Mouse (Mus musculus): Measurements from ENCODE around the gene Xrra1. TPM values are rescaled to one million over a fixed set of nuclear protein-coding genes. Genes with fewer than 3 reads are reported as not detected.

Gene Xrra1
- total RNA-seq, 2 experiments from 2014 or later = 0.97 TPM

DNA sequence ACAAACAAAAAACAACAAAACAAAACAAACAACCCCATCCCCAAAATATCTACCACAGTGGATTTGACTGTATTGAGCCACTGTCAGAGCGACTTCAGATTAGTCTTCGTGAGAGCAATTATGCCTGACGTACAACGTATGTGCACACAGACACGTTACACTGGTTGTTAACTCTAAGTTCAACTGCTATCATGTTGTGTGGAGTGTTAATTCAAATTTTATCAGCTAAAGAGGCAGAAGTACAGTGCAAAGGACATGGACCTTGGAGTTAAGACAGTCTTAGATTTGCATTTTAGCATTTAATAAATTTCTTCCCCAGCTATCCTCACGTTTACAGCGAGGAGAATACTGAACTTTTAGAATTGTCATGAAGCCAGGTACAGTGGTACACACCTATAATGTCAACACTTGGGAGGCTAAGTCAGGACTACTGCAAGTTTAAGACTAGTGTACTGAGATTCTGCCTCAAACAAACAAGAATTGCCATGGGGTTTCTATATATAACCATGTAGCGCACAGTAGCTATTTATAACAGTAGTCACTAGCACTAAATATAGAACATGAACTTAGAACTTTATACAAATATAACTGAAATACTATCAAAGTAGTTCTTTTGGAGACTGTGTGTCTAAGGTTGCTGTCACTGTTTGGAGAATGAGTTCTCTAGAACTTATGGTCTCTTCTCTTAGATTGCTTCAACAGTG lies 13.2 kb upstream of the Xrra1 start:
- intact Hi-C loops (cut with DNase I) = no loop called here

DNA sequence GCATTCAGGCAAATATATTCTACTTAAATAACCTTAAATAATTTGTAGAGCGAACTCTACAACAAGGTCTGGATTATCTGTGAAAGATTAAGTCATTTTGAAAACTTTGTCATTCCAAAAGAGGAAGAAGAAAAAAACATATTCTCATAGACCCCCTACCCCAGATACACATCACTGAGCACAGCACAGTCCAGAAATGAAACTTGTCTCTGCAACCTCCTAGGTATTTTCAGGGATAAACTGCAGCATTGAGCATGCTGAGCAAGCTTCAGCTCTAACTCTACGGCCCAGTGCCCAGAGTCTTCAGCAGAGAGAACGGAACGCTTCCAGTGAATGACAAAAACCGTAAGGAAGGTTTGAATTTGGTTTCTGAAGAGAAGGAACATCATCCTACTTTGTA lies 8.4 kb upstream of the Xrra1 start:
- no peak for DNase-seq (ENCODE audit: low spot score in 2 of 2)
- intact Hi-C loops (cut with DNase I) = no loop called here

More for the DNA sequence above, 13.2 kb upstream of the Xrra1 start:
- no peak for DNase-seq (ENCODE audit: low spot score in 2 of 2)

DNA sequence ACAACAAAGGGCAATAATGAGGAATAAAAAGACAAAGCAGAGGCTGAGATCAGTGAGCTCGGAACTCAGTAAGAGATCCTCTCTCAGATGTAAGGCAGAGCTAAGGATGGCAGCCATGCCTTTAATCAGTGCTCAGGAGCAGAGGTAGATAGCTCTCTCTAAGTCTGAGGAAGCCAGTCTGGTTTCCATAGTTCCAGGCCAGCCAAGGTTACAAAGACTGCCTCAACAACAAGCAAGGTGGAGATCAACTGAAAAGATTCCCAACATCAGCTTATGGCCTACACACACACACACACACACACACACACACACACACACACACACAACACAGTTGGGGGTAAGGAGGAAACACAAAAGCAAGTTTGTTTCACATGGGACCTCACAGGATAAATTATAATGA lies 7.8 kb upstream of the Xrra1 start:
- intact Hi-C loops (cut with DNase I) = no loop called here
- DNase-seq (ENCODE audit: low spot score in 2 of 2) = no peak

DNA sequence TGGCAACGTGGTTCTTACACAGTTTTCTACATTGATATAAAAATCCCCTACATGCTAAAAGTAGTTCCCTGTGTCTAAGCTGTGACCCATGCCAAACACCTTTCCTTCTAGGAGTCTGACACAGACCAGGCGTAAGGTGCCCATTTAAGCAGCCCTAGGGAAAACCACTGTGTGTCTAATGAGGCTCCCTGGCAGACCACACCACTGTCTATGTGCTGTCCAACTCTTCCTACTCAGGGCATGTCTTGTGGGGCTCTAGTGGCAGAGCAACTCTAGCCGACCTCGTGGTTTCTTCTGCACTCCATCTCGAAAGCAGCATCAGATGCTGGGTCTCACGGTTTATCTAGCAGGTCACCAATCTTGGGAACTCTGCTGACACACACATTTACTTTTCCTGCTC lies 7.3 kb upstream of the Xrra1 start:
- no peak for DNase-seq (ENCODE audit: low spot score in 2 of 2)
- intact Hi-C loops (cut with DNase I) = no loop called here

DNA sequence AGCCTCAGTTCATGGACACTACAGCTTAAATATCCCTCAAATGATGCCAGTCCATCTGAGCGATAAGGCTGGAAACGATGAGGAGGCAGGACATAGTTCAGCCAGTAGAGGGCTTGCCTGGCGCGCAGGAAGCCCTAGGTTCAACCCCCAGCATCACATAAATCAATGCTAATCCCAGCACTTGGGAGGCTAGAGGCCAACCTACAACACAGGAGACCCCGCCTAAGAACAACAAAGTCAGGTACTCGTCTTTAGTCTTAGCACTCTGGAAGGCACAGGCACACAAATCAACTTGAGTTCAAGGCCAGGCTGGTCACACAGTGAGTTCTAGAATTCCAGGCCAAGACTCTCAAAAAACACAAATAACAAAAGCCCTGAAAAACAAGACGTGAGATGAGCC lies 5.6 kb upstream of the Xrra1 start:
- intact Hi-C loops (cut with DNase I) = no loop called here
- DNase-seq (ENCODE audit: low spot score in 2 of 2) = no peak

DNA sequence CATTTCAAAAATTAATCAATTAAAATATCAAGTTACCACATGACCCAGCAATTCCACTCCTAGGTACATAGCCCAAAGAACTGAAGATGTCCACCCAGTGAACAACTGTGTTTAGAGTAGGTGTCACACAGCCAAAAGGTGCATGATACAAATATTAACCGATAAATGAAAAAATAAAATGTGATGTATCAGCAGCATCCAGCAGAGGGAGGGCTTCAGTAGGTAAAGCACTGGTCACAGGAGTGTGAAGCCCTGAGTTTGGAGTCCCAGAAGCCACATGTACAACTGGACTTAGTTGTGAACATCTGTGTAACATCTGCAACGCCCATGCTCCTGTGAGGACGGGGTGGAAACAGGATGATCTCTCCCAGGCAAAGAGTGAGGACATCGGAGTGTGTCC lies 4.6 kb upstream of the Xrra1 start:
- intact Hi-C loops (cut with DNase I) = no loop called here
- DNase-seq (ENCODE audit: low spot score in 2 of 2) = no peak

DNA sequence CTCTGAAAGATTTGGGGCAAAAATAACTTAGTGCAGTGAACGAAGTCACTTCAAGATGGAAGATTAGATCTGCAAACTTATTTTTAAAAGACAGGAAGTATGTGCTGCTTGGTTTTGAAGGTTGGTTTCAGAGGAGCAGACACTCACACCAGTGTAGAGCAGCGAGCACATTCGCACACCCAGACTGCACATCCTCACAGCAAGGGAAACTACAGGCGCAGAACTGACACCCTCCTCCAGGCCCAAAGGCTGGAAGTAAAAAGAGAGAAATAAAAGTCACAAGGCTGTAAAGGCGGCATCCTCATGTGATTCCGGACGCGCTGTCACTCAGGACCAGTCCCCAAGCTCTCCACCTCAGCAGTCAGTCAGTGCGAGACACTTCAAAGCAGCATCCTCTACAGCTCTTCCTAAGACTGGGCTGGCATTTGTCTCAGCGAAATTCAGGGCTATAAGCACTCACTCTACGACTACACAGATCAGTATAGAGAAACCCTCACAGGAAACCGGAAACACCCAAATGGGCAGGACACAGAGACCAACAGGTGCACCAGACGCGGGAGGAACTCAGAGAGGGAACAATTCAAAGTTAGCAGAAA lies 2.6 kb upstream of the Xrra1 start:
- intact Hi-C loops (cut with DNase I) = no loop called here
- DNase-seq (ENCODE audit: low spot score in 2 of 2) = no peak

DNA sequence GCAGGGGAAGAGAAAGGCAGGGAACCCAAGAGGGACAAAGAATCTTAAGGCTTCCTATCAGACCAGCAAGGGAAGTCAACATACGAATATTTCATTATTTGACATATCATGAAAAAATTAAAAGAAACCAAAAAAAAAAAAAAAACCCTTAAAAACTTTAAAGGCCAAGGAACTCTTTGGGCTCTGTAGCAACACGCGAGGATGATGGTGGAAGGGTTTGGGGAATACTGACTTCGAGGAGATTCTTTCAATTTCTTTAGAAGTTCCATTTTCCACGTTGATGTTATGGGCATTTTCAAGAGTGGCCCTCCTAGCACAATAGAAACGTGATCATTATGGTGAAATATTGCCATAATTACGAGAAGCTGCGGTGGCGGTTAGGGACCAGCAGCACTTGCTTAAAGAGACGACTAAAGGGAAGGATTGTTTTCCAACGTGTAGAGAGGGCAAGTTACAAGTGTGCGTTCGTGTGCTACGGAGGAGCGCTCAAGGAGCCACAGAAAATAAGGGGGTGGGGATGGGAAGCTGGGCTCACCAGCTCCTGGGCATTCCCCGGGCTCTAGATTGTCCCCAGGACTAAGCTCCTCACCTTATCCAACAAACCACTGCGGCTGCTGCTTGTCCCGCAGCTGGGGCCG lies 622 bp upstream of the Xrra1 start:
- DNase-seq (ENCODE audit: low spot score in 2 of 2) = no peak
- intact Hi-C loops (cut with DNase I) = no loop called here

DNA sequence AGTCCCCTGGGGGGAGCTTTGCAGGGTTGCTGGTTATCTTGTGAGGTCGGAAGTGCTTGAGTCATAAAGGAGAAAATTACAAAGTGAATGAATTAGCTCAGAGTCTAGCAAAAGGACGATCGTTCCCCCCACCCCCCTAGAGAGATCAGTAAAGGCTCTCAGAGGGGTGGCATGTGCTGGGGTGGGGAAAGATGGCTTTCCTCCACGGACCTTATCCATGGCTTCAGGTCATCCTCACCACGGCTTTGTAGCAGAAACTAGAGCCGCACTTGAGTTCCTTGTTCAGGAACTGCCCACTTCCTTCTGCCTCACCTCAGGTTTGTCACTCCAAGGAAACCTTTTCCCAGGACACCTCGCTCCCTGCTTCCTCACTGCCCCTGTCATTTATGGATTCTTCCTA lies 4.4 kb downstream of the Xrra1 start, which contains the start of gene Spcs2:
Gene Spcs2 (minus strand): TSS at position 101 of the 400 bp plus-strand sequence.
- intact Hi-C loops (cut with DNase I) = no loop called here
- no peak for DNase-seq (ENCODE audit: low spot score in 2 of 2)

DNA sequence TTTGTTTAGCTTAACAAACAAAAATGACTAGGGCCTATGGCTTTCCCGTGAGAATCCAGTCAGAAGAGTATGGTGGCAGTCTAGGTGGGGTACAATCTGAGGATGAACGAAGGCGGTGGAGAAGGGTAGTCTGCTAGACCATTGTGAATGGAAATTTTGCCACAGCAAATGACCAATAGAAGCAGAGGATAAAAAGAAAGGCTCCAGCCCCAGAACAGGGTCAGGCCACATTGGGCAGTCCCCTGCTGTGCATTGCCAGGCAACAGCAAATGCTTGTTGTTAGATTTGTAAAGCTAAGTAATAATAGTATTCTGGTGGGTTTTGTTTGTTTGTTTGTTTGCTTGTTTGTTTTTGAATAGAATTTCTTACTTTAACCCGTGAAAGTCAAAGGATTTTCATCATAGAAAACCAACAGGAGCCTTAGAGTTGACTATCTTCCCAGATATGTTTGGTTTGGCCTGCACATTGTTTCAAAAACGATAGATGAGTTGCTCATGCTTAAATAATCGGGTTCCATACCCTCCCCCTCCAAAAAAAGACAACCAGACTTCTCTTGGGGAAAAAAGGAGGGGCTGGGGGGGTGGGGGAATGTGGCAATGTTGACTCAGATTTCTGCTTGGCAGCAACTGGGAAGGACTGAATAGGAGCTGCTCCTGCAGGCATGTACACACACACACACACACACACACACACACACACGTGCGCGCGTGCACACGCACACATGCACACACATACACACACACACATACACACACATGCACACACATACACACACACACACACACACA lies 5.5 kb downstream of the Xrra1 start:
- intact Hi-C loops (cut with DNase I) = no loop called here
- DNase-seq (ENCODE audit: low spot score in 2 of 2) = no peak

DNA sequence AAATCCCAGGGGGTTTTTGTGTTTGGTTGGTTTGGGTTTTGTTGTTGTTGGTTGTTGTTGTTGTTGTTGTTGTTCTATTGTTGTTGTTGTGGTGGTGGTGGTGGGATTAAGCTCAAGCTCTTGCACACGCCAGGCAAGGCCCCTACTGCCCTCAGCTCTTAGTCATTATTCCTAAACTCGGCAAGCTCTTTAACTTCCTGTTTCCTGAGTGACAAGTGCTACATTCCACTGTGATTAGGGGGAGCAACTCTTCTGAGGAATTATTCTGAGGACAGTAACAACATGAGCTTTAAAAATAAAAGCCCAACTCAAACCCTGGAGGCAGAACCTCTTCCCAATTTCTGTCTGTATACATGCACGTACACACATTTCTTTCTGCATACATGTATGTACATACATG lies 6.3 kb downstream of the Xrra1 start:
- intact Hi-C loops (cut with DNase I) = no loop called here
- no peak for DNase-seq (ENCODE audit: low spot score in 2 of 2)

DNA sequence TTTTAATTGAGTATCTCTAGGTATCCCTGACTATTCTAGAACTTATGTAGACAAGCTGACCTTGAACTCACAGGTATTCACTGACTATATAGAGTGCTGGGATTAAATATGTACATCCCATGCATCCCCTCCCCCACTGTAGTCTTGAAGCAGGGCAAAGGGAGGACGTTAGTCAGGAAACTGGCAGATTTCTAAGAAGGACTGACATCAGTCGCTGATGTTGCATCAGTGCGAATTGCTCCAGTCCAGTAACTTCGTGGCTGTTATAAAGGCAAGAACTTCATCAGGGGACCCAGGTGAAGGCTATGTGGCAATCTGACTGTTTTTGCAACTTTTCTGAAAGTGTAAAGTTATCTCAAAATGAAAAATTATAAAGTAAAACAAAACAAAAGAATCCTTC lies 10.4 kb downstream of the Xrra1 start:
- intact Hi-C loops (cut with DNase I) = no loop called here
- DNase-seq (ENCODE audit: low spot score in 2 of 2) = no peak

DNA sequence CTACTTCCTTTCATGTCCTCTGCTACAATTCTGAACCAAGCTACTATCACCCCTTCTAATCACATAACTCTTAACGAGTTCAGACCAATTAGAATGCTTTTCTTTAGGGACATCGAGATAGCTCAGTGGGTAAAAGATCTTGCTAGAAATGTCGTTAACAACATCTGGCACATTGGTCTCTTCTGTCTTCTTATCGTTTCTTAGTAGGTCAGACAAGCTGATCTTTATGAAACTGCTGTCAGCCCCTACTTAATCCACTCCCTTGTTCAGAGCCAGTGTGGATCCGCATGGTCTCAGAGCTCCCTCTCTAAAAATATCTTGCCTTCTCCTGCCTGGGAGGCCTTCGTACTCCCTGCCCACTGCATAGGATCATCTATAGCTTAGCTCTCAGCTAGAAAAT lies 15.0 kb downstream of the Xrra1 start:
- no peak for DNase-seq (ENCODE audit: low spot score in 2 of 2)
- intact Hi-C loops (cut with DNase I) = loop anchor here (10.0 kb wide), 1 partner anchor 379 kb away; no protein-coding TSS in a partner anchor

DNA sequence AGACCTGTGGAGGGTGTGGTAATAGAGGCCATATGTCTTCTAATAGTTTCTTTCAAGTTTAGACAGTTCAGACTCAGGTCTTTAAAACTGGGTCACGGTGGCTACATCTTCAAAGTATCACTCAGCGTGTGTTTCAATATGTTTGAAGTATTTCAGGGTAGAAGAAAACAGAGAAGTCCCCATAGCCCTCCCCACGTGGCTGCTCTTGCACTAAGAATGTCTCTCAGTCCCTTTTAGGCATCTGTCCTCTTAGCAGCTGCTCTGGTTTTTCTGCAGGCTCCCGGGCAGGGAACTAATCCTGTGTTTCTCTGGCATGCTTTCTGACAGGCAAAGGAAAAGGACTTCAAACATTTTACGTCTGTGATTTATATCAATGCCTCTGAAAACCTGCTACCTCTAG lies 17.0 kb downstream of the Xrra1 start:
- DNase-seq (ENCODE audit: low spot score in 2 of 2) = no peak
- intact Hi-C loops (cut with DNase I) = loop anchor here (1.0 to 10.0 kb wide), 3 partner anchors 63 to 381 kb away; no protein-coding TSS in a partner anchor

DNA sequence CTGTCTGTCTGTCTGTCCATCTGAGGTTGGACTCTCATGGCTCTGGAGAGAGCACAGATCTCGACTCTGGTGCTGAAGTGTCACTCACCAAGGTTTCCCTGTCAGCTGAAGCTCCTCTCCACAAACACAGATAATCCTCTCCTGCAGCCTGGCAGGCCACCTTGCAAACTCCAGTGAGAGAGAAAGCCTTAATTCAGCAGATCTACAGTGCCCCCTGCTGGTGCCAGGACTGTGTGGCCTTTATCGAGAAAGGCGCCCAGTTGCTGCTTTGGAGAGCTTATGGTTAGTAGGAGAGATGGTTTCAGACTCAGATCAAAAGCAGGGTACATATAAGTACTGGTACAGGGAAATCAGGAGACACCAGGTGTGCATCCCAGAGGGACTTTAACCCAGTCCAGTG lies 17.4 kb downstream of the Xrra1 start:
- DNase-seq (ENCODE audit: low spot score in 2 of 2) = peak; percentile 91 to 93
- intact Hi-C loops (cut with DNase I) = loop anchor here (1.0 to 10.0 kb wide), 3 partner anchors 64 to 382 kb away; no protein-coding TSS in a partner anchor

DNA sequence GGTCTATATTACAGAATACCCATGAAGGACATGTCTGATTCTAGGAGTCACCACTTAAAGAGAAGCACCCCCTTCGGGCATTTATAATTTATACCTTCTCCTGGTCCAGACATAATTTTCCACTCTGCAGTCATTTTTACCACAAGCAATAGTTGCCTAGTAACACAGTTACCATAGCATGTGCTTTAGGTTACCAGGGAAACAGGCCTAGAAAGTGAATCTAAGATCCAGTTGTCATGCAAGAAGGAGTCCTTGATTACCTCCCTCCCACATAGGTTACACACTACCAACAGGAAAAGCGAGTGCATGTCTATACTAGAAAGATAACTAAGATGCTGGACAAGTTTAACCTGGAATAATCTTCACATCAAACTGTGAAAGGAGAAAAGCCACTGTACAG lies 19.3 kb downstream of the Xrra1 start:
- intact Hi-C loops (cut with DNase I) = loop anchor here (10.0 kb wide), 1 partner anchor 383 kb away; no protein-coding TSS in a partner anchor

DNA sequence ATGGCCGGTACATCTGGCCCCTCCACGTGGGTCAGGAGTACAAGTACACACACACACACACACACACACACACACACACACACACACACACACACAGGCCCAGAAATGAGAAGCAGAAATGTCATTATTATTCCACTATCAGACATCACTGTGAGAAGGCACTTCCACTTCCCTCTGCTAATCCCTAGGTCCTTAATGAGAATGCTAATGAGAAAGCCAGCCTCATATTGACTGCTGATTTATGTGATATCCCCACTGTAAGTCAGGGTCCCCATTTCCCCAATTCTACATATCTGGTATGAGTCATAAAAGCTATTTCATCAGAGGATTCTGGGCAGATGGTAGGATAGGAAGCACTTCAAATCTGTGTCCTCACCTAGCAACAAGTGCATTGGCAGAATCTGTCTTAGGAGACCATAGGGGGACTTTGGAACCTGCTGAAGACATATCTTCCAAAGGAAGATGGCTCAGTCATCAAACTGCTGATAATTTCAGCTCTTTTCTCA lies 28.4 kb downstream of the Xrra1 start:
- no peak for DNase-seq (ENCODE audit: low spot score in 2 of 2)
- intact Hi-C loops (cut with DNase I) = no loop called here

More for the DNA sequence above, 19.3 kb downstream of the Xrra1 start:
- peak in 1 of 2 experiments; percentile 74 for DNase-seq (ENCODE audit: low spot score in 2 of 2)

DNA sequence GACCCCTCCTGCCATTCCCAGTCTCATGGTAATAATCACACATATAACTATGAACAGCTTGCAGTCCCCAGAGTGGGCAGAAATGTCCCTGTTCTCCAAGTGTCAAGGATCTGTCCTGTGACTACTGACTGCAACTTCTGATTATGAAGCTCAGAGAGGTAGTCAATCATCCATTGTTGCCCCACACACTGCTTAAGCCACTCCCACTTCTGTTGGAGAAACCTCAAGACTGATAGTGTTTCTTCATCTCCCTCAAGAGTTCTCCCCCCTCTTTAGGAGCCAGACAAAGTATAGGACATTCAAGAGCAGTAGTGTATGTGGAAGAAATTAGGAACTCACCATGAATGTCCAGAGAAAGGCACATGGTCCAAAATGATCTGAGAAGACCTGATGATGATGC lies 28.8 kb downstream of the Xrra1 start:
- DNase-seq (ENCODE audit: low spot score in 2 of 2) = no peak
- intact Hi-C loops (cut with DNase I) = no loop called here

DNA sequence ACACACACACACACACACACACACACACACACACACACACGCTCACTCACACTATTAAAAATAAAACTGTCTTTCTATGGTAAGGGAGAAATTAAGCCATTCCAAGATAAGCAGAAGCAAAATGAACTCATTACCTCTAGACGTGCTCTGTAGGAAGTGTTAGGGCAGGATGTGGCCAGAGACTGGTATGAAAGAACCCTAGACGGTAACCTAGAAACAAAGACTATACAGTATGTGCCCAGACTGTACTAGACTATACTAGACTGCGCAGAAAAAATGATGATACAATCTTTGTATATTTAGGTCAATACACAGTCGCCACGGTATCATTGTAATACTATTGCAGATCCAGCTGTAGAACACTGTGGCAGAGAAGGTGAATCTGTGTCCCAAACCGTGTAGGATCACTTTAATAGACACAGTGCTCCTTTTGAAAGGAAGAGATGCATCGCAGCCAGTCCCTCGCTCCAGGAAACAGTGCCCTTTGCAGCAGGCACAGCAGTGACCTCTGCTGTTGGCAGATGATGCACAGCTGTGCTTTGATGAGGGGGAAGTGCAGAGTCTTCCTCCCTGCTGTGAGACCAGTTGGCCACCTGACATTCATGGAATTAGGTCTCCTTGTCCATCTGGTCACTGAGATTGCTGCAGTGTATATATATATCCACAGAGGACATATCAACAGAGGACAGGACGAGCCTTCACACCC lies 30.4 kb downstream of the Xrra1 start:
- intact Hi-C loops (cut with DNase I) = no loop called here
- no peak for DNase-seq (ENCODE audit: low spot score in 2 of 2)

All from left cerebral cortex, postnatal 14 days (tissue).